Mouse (Mus musculus) liver (tissue): ENCODE data around the gene Nectin3.

Source experiments
- DNase-seq: peaks from one replicate; pipeline ENCODE4 v3.0.0-alpha.2; 2020; ENCODE audit warnings: mixed read lengths

Nectin3 gene

GRCm38 (mm10) chr16:46498421-46498789, at the start of gene Nectin3:
Nectin3 (minus strand) TSS chr16:46498525.
- DNase-seq = no peak

- no peak for DNase-seq
Measured at GRCm38 (mm10) chr16:46538092-46538491, 39.8 kb upstream of the Nectin3 start.

GRCm38 (mm10) chr16:46532465-46533254, 34.3 kb upstream of the Nectin3 start:
- no peak for DNase-seq

- DNase-seq = no peak
Measured at GRCm38 (mm10) chr16:46531023-46531422, 32.7 kb upstream of the Nectin3 start.

- DNase-seq = no peak
Measured at GRCm38 (mm10) chr16:46520885-46521417, 22.6 kb upstream of the Nectin3 start.

GRCm38 (mm10) chr16:46519606-46520005, 21.3 kb upstream of the Nectin3 start:
- DNase-seq = no peak

- DNase-seq = no peak
Measured at GRCm38 (mm10) chr16:46507944-46508333, 9.6 kb upstream of the Nectin3 start.

- DNase-seq = no peak
Measured at GRCm38 (mm10) chr16:46507260-46507943, 9.1 kb upstream of the Nectin3 start.

GRCm38 (mm10) chr16:46504006-46504405, 5.7 kb upstream of the Nectin3 start:
- no peak for DNase-seq

- no peak for DNase-seq
Measured at GRCm38 (mm10) chr16:46502311-46502710, 4.0 kb upstream of the Nectin3 start.

- DNase-seq = no peak
Measured at GRCm38 (mm10) chr16:46500759-46501158, 2.4 kb upstream of the Nectin3 start.

- DNase-seq = no peak
Measured at GRCm38 (mm10) chr16:46497686-46498420, 472 bp downstream of the Nectin3 start.

GRCm38 (mm10) chr16:46496889-46497685, 1.2 kb downstream of the Nectin3 start:
- DNase-seq = peak; percentile 87

- peak; percentile 36 for DNase-seq
Measured at GRCm38 (mm10) chr16:46496031-46496868, 2.1 kb downstream of the Nectin3 start.

- DNase-seq = no peak
Measured at GRCm38 (mm10) chr16:46495201-46495600, 3.1 kb downstream of the Nectin3 start.

- peak; percentile 7 for DNase-seq
Measured at GRCm38 (mm10) chr16:46487436-46488097, 10.8 kb downstream of the Nectin3 start.

GRCm38 (mm10) chr16:46477336-46477735, 21.0 kb downstream of the Nectin3 start:
- DNase-seq = no peak

- DNase-seq = no peak
Measured at GRCm38 (mm10) chr16:46451421-46451820, 46.9 kb downstream of the Nectin3 start.

GRCm38 (mm10) chr16:46449013-46449412, 49.3 kb downstream of the Nectin3 start:
- DNase-seq = no peak

GRCm38 (mm10) chr16:46431317-46431716, 67.0 kb downstream of the Nectin3 start:
- no peak for DNase-seq

- no peak for DNase-seq
Measured at GRCm38 (mm10) chr16:46416177-46416576, 82.1 kb downstream of the Nectin3 start.
